Mouse (Mus musculus): Measurements from ENCODE around the gene Dap.

Dap gene

DNA sequence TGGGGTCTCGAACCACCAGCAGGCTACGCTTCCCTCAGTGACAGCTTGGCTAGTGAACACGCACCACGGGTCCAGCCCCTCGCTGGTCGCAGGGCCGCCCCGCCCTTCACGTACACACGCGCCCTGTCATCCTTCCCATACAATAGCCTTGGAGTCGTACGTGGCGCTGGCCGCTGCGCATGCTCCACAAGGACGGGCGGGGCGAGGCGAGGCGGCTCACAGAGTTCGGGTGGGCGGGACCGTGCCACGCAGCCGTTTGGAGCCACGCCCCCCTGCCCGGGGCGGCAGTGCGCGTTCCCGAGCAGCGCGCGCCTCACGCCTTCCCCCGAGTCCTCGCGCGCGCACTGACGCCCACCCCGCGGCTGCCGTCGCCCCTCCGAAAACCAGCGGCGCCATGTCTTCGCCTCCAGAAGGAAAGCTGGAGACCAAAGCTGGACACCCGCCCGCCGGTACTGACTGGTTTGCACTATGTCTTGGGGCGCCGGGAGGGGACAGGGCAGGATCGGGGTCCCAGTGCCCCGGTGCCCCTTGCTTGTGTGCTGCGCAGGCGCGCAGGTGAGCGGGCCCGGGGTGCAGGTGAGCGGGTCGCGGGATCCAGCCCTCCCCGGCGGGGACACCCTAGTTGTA lies at the start of gene Dap:
Gene Dap, plus strand, starts transcription at position 180 of the 627 bp plus-strand sequence.
- DNase-seq, result peak; percentile 95 to 99

DNA sequence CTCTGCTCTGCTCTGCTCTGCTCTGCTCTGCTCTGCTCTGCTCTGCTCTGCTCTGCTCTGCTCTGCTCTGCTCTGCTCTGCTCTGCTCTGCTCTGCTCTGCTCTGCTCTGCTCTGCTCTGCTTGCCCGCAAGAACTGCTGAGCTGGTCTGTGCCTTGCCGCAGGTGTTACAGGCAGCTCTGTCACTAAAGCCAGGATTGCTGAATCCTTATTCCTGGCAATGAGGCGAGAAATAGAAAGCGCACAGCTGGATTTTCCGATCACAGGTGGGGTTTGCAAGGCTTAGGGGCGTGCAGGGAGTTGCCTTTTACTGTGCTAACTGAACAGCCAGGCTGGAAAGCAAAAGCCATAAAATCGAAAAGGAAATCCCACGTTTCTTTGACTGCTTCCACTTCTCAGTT lies 47.5 kb upstream of the Dap start:
- no peak for DNase-seq

DNA sequence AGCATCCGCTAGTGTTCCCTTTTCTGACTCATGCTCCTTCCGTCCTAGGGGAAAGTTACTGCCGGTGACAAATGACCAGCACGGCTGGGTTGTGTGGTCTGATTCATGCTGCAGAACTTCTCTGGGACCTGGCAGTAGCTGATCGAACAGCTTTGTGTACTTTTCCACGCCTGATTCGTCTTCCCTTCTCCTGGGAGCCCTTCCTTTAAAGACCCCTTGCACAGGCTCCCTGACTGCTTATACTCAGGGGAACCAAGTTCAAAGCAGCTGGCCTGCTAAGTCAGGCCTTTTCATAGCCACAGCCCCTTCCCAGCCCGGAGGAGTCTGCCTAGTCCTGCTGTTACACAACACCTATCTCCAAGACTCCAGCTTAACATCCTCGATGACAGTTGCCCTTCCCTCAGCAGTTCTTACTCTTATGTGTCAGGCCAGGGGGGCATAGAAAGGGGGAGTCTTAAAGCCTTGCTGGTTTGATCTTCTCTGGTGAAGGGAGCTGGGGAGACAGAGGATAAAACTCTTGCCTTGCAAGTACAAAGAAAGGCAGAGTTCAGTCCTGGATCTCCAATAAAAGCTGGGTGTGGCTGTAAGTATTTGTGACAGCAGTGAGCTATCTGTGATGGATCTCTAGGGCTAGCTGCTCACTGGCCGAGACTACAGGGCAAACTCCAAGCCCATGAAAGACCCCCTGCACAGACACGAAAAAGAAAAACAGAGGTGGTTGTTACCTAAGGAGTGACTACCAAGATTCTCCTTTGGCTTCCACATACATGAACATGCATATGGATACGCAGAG lies 39.3 kb upstream of the Dap start:
- no peak for DNase-seq

DNA sequence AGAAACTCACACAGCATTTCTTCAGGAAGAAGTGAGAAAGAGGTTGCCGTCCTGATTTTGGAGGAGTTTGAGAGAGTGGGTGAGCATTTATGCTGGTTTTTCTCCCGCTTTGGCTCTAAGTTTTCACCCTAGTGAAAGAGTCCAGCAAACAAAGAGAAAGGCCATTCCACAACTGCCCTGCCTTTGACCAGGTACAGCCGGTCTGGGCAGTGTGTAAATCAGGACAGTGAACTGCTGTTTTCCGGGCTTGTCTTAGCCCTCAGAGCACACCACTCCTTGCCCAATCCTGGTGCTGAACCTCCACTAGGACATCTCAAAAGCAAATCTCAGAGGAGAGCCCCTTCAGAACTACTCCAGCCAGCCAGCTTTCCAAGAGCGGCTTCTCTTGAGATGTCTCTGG lies 38.6 kb upstream of the Dap start:
- peak in 1 of 2 experiments; percentile 0 for DNase-seq

DNA sequence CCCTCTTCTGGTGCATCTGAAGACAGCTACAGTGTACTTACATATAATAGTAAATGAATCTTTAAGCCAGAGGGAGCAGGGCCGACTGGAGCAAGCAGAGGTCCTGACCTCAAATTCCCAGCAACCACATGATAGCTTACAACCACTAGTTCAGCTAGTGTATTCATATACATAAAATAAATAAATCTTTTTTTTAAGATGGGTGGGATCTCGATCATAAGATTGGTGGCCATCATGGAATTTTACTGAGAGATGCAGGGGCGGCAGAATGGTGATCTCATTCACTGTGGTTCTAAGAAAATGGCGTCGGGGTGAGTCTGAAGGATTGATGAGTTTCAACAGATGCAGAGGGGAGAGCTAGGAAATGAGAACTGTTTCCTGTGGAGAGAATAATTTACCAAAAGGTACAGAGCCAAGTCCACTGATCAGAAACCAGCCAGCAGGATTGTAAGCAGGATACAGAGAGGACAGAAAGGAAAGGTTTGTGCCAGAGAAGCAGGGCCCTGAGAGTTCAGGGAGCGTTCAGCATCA lies 37.7 kb upstream of the Dap start:
- no peak for DNase-seq

DNA sequence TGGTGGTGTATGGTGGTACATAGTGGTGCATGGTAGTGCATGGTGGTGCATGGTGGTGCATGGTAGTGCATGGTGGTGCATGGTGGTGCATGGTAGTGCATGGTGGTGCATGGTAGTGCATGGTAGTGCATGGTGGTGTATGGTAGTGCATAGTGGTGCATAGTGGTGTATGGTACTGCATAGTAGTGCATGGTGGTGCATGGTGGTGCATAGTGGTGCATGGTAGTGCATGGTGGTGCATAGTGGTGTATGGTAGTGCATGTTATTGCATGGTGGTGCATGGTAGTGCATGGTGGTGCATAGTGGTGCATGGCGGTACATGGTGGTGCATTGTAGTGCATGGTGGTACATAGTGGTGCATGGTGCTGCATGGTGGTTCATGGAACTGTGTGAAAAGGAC lies 31.6 kb upstream of the Dap start:
- DNase-seq, result no peak

DNA sequence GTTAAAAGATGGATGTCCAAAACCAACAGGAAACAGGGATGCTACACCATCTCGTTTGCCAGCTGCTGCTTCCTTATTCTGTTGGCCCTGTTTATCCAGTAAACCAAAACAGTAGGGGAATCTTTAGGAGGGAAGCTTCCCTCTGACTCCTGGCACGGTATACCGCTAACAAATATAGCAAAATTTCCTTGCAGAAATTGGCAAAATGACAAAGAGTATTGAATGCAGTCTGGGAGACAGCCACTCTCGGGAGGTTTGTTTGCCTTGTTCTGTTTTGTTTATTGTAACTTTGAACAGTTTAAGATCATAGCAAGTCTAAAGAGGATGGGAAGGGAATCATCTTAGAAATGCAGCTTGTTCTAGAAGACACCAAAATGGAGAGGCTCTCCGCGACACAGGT lies 28.3 kb upstream of the Dap start:
- peak in 1 of 2 experiments; percentile 9 for DNase-seq

DNA sequence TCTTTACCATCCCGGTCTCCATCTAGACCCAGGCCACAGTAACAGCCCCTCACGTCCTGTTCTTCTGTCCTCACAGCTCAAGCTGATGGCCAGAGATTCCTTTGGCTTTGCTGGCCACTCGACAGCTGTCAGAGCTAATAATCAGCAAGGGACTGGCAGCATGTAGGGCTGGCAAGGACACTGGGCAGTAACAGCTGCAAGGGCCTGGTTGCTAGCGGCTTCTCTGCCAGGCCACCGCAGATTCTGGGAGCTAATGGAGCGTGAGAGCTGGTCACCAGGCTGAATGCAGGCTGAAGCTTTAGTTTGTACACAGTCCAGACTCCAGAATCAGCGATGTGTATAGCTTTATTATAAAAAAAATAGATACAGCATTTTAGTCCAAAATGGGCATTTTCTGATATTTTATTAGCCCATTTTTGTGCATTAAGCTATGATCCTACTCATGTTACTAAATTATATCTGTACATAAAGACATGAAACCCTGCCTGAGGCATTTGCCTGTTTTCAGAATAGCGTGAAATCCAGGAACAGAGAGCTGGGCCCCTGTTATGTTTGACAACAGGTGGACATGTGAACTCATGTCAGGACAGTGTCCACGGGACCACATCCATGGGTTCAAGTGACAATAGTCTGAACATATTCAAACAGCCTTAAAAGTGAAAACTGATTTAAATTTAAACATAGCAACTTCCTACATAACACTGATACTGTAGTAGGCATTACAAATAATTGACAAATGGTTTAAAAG lies 16.6 kb upstream of the Dap start:
- DNase-seq, result peak; percentile 38 to 56

DNA sequence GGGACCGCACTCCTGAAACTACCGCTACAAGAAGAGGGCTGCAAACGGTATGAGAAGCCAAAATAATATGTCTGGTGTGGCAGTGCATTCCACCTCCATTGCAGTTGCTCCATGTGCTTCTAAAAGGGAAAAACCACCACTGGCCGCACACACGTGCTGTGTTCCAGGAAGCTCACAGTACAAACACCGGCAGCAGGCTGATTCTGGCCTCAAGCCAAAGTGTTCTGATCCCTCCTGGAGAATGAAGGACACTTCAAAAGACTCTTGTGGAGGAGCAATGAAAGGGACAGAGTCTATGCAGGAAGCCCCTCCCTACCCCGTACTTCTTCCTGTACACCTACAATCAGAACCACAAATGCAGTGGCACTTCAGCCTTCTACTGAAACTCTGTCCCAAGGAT lies 12.2 kb upstream of the Dap start:
- peak in 1 of 2 experiments; percentile 14 for DNase-seq

DNA sequence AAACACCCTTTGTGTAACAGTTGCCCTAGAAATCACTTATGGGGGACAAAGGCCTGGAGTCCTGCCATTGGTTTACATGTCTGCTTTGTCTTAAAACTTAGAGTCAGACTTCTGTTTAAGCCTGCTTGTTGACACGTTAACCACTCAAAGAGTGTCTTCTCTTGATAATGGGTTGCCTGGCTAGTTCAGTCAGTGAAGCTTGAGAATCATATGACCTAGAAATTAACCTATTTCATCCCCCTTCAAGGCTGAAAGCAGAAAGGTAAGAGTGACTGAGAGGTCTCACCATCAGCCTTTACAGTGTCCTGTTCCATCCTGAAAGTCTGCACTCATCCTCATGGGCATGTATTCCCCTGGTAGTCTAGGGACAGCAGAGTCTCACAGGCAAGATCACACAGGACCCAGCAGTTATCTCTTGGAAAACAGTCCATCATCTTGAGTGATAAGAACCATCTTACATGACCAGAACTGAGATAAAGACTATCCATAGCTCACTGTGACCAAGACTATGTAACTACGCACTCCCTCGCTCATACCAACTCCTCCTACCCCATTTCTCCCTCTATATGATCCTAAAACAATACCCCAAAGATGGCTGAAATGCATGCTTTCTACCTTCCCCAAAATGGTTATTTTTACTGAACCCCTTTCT lies 10.4 kb upstream of the Dap start:
- DNase-seq, result no peak

DNA sequence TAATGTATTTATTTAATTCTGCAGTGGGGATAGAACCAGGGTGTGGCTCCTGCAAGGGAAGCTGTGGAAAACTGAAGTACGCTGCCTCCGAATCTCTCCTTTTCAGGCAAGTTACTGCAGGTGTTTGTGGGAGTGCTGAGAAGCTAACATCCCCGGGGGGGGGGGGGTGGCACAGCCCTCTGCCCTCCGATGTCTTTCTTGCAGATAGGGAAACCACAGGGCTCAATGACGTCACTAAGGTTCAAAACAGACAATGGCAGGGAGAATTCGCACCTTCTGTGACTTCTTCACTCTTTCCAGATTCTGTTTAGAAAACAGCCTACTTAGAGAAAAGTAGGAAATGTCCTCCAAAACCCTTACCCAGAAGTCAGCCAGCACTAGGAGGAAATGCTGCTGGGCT lies 1.9 kb upstream of the Dap start:
- no peak for DNase-seq

DNA sequence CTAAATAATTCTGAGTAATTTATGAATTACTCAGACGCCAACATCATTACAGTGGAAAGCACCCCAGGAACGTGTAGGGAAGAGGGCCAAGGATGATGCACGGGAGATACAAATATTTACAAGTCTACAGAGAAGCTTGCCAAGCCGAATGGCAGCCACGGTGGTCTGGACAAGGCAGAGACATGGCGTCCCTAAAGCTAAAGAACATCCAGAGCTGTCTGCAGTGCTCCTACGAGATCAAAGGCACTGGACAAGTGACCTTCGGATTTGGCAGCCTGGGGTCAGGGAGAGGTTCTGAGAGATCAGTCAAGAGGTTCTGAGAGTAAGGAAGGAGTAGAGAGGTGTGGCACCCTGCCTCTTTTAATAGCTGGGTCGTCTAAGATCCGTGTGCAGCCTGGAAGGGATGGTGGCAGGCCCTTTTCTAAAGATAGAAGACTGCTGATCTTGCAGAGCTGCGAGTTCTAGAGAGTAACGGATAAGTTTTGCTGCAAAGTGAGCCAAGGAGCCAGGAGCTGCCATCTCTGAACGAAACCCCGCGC lies 449 bp upstream of the Dap start:
- DNase-seq, result peak; percentile 22 to 29

DNA sequence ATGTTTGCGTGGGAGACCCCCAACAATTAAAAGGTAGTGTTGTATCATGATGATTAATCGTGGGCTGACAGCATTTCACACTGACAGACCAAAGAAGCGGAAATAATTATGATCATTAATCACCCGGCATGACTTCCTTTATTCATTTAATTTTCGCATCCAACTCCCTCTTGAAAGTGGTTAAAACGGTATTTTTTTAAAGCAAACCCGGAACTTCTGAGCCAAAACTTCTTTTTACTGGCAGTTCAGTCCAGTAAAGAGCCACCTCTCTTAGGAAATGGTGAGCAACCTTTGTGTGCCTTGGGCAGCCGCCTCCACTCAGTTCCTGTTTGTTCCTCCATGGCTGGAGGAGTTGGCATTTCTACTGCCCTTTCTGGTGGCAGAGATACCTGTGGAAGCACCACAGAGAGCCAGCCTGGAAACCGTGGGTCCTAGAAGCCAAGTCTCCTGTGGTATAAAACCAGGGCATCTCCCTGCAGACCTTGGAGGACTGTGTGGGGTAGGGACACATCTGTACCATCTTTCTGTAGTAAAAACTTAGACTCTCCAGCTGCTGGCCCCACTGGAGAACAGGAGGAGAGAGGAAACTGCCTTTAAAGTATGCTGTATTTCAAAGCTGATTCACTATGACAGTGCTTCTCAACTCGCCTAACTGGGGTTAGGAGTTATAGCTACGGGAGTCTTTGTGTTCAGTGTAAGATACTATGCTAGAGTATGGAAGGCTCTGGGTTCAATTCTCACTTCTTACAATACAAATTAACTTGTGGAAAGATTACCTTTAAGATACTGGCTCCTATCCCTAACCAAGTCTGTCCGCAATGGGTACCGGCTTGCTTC lies 910 bp downstream of the Dap start:
- DNase-seq, result peak; percentile 29 to 39

DNA sequence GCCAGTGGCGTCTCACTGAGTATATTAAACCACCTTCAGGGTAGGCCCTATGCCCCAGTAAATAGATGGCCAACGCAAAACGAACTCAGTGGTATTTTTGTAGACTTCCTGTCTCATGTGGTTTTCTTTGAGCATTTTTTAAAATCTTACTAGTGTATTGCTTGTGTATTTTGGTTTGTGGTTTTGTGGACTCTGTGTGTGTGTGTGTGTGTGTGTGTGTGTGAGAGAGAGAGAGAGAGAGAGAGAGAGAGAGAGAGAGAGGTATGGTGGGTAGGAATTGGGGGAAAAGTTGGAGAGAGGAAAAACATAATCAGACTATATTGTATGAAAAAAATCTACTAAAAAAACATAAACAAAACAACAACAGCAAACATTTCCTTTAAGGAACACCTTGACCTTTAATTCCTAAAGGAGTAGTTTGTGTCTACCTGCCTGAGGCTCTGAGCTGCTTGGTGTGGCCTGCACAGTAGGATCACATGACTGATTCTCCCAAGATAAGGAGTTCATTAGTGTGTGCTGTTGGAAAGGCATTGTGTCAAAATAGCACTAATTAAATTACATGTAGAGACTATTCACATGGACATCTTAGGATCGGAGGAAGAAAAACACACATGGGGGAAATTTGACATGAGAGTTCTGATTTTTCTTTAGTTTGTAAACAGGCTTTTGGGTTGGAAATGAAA lies 1.7 kb downstream of the Dap start:
- DNase-seq, result no peak

DNA sequence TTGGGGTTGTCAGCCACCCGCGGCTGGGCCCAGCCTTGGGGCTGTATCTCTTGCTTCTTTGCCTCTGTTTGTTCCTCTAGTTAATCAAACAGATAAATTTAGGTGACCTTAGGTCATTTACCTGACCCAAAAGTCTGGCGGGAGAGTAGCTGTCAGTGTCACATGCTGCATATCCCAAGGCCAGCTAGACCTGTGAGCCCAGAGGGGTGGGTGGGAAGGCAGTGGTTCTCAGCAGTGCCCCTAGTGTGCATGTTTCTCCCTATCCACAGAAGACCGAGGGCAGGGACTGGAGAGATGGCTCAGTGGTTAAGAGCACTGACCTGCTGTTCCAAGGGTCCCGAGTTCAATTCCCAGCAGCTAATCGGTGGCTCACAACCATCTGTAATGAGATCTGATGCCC lies 2.4 kb downstream of the Dap start:
- DNase-seq, result no peak

DNA sequence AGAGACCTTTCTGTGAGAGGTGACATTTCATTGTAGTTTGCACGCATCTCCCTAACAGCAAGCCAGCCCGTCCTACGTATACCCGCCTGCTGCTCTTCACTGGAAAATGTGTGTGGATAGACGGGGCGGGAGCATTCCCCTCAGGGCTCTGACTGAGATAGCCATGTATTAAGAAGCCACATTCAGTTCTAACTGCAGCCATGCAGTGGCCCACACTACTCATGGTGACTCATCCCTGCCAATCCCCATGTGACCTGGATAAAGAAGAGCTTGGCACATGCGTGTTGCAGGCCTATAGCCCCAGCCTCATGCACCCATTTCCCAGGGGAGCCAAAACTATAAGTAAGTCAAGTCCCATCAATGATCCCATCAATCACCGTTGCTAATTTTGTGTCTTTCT lies 3.7 kb downstream of the Dap start:
- DNase-seq, result no peak

DNA sequence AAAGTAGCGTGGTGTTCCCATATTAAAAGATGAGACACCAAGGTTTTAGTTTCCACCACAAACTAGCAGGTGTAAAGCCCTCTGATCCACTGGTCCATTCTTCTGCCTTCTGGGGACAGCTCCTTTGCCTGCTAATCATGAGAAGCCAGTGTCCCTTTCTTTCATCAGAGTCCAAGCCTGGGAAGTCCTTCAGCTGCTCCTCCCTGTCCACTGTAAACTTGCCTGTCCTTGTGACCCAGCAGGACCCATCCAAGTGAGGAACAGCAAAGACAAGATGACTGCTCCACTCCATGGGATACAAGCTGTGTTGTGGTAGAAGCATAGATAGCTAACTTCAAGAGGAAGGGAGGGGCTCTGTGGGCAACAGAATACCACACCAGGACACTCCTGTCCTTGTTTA lies 8.9 kb downstream of the Dap start:
- DNase-seq, result no peak

DNA sequence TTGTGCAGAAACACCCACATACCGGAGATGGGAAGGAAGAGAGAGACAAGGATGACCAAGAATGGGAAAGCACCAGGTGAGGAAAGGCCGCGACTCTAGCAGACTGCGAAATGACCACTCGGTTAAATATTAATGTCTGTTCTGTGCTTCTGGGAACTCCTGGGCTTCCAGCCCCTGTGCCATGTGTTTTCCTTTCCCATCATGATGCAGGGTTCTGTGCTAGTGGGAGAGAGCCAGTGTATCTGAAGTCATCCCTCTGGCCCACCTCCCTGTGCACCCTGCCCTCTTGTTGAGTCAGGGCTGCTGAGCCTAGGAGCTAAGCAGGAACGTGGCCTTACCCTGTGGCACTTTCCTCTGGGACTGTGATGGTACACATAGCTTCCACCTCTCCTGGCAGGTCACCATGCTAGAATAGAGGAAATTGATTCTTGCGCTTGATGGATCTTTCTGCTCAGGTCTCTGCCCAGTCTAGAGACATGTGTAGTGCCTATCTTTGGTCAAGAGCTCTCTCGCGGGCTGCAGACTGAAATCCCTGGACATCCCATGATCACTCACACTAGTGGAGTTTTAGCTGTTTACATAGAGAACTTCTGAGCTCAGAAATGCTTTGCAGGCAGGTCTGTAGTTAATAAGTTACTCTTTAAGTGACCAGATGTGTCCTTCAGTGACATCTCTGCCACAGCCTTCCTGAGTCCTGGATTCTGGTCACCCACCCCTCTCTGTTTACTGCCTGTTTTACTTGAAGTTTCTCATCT lies 11.9 kb downstream of the Dap start:
- DNase-seq, result no peak

DNA sequence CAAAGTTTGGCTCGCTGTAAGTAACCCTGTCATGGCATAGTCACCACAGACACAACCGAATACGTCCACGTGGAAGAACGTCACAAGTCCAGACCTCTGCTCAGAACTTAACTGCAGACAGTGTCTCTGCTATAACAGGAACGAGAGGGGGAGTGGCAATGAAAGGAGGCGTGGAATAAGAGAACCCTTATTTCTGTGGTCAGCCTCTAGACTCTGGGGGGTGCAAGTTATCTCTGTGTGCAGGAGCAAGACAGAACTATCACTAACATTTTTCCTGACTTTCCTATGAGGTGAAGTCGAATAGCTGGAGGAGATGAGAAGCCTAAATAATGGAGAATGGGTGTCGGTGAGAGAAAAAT lies 12.4 kb downstream of the Dap start:
- no peak for DNase-seq

DNA sequence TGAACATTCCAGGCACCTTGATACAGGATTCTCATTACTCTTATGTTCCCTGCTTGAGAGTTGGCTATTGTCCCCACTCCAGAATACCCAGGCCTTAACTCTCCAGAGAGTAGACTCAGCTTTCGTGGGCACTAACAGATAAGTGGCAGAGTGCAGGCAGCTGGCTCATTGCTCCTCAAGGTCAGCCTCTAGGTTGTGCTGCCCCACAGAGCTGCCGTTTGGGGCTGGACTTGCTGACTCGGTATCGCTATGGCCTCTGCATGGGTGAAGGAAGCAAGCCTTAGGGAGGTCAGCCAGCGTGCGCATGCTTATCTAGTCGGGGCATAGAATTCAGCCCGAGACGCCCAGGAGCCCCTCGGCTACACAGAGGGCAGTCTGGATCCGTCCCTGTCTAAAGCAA lies 13.3 kb downstream of the Dap start:
- no peak for DNase-seq

DNA sequence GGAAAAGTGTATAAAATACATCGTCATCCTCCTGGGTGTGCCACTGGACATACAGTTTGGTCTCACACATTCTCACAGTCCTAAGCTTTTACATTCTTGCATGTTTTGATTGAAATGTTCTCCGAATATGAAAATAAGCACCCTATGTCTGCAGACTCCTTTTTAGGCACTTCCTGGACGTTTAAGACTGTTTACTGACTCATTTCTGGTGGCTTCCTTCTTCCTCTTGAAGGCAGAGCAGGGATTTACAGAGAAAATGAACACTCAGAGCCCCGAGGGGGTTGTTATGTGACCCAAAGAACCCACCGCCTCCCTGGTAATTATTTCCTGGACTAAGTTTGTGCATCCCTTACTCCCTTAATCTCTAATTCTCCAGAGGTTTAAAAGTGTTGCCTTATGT lies 13.8 kb downstream of the Dap start:
- DNase-seq, result no peak

All from cerebellum, postnatal 25 days (tissue).